Mouse (Mus musculus): ENCODE measurements around the gene Klhl7. TPM values are rescaled to one million over a fixed set of nuclear protein-coding genes. Genes with fewer than 3 reads are reported as not detected.

Klhl7 gene
- total and polyA plus RNA-seq, 3 experiments: 1.9 to 29.9 (median 27.5) TPM

GRCm38 (mm10) chr5:24057592-24057991 is 42.8 kb upstream of the Klhl7 start:
- DNase-seq (ENCODE audit: low spot score) (no peak), ATAC-seq (ENCODE audit: extremely low read depth, insufficient number of reproducible peaks, low FRiP score, poor library complexity, severe bottlenecking) (no peak)

DNA sequence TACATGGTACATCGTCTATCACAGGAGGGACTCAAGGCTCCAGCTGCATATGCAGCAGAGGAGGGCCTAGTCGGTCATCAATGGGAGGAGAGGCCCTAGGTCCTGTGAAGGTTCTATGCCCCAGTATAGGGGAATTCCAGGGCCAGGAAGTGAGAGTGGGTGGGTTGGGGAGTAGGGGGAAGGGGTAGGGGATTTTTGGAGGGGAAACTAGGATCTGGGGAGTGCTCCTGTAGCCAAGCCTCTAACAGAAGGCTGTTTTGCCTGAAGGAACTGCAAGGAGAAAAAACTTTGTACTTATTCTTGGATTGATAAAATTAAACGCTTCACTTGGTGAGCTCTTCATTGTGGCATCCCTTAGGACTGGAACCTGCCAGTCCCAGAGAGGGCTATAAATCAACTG is 39.5 kb upstream of the Klhl7 start:
- DNase-seq (ENCODE audit: low spot score) (no peak), ATAC-seq (ENCODE audit: extremely low read depth, insufficient number of reproducible peaks, low FRiP score, poor library complexity, severe bottlenecking) (no peak)
- no peak overlapping the region for H3K4me3 ChIP-seq (ENCODE audit: low read depth, low read length)
- no peaks in the 10 kb centered on the region for H3K9me3 ChIP-seq (replicated peaks)
- H3K4me1 ChIP-seq (ENCODE audit: insufficient read depth, low read depth, low read length): no peaks in the 10 kb centered on the region
- peaks cover 10% of the 10 kb centered on the region for H3K27me3 ChIP-seq (ENCODE audit: insufficient read depth, low read length)
- TF ChIP-seq GATA1 (IDR thresholded peaks at IDR 0.05; ENCODE audit: borderline replicate concordance, low read length) (no peak), CTCF (IDR thresholded peaks at IDR 0.05; ENCODE audit: low read depth, low read length) (no peak), POLR2AphosphoS5 (IDR thresholded peaks at IDR 0.05; ENCODE audit: insufficient replicate concordance, low read depth, low read length) (no peak), TAL1 (conservative IDR thresholded peaks at IDR 0.05; ENCODE audit: low read depth, low read length) (no peak), GATA2 (IDR thresholded peaks at IDR 0.05; ENCODE audit: borderline replicate concordance, low read depth, low read length) (no peak)
- H3K36me3 ChIP-seq (replicated peaks): no peaks in the 10 kb centered on the region

More at GRCm38 (mm10) chr5:24057592-24057991, 42.8 kb upstream of the Klhl7 start:
- no peak for TF ChIP-seq GATA1 (IDR thresholded peaks at IDR 0.05; ENCODE audit: borderline replicate concordance, low read length)
- no peak for TF ChIP-seq GATA2 (IDR thresholded peaks at IDR 0.05; ENCODE audit: borderline replicate concordance, low read depth, low read length)
- no peak for TF ChIP-seq CTCF (IDR thresholded peaks at IDR 0.05; ENCODE audit: low read depth, low read length)
- no peak for TF ChIP-seq POLR2AphosphoS5 (IDR thresholded peaks at IDR 0.05; ENCODE audit: insufficient replicate concordance, low read depth, low read length)
- TF ChIP-seq TAL1 (conservative IDR thresholded peaks at IDR 0.05; ENCODE audit: low read depth, low read length): no peak
- H3K4me3 ChIP-seq (ENCODE audit: low read depth, low read length): no peak overlapping the region
- H3K36me3 ChIP-seq (replicated peaks): no peaks in the 10 kb centered on the region
- H3K4me1 ChIP-seq (ENCODE audit: insufficient read depth, low read depth, low read length): no peaks in the 10 kb centered on the region; the same call in 1 of the 2 replicates
- no peaks in the 10 kb centered on the region for H3K9me3 ChIP-seq (replicated peaks)
- H3K27me3 ChIP-seq (ENCODE audit: insufficient read depth, low read length): peaks cover 2% of the 10 kb centered on the region; the same call in 1 of the 2 replicates

- H3K4me1 ChIP-seq (ENCODE audit: insufficient read depth, low read depth, low read length): no peaks in the 10 kb centered on the region
- ATAC-seq (ENCODE audit: extremely low read depth, insufficient number of reproducible peaks, low FRiP score, poor library complexity, severe bottlenecking) (no peak), DNase-seq (ENCODE audit: low spot score) (no peak)
- H3K36me3 ChIP-seq (replicated peaks): no peaks in the 10 kb centered on the region
- H3K9me3 ChIP-seq (replicated peaks): no peaks in the 10 kb centered on the region
- H3K4me3 ChIP-seq (ENCODE audit: low read depth, low read length): no peak overlapping the region
- no peak for TF ChIP-seq GATA1 (IDR thresholded peaks at IDR 0.05; ENCODE audit: borderline replicate concordance, low read length)
- TF ChIP-seq TAL1 (conservative IDR thresholded peaks at IDR 0.05; ENCODE audit: low read depth, low read length): no peak
- no peak for TF ChIP-seq POLR2AphosphoS5 (IDR thresholded peaks at IDR 0.05; ENCODE audit: insufficient replicate concordance, low read depth, low read length)
- TF ChIP-seq GATA2 (IDR thresholded peaks at IDR 0.05; ENCODE audit: borderline replicate concordance, low read depth, low read length): no peak
- no peak for TF ChIP-seq CTCF (IDR thresholded peaks at IDR 0.05; ENCODE audit: low read depth, low read length)
- H3K27me3 ChIP-seq (ENCODE audit: insufficient read depth, low read length): peaks cover 12% of the 10 kb centered on the region
Measured at GRCm38 (mm10) chr5:24063034-24063433, 37.4 kb upstream of the Klhl7 start.

DNA sequence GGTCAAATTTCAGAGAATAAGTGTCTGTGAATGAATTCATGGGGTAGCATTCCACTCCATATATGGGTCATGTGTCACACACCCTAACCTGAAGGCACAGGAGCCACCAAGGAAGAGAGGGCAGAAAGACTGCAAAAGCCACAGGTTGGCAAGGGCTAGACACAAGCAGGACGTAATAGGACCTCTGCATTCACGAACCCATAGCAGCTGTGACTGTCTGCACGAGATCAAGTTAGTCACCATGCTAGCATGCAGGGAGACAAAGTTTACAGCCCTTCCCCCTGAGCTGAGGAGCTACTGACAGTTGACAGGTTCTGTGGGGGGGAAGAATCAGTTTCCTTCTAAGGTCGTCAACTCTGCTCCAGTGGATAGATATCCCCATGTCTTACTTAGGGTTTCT is 36.9 kb upstream of the Klhl7 start:
- no peaks in the 10 kb centered on the region for H3K4me1 ChIP-seq (ENCODE audit: insufficient read depth, low read depth, low read length)
- H3K9me3 ChIP-seq (replicated peaks): no peaks in the 10 kb centered on the region
- peaks cover 10% of the 10 kb centered on the region; the same call in 1 of the 2 replicates for H3K27me3 ChIP-seq (ENCODE audit: insufficient read depth, low read length)
- no peaks in the 10 kb centered on the region for H3K36me3 ChIP-seq (replicated peaks)
- DNase-seq (ENCODE audit: low spot score) (no peak), ATAC-seq (ENCODE audit: extremely low read depth, insufficient number of reproducible peaks, low FRiP score, poor library complexity, severe bottlenecking) (no peak)
- H3K4me3 ChIP-seq (ENCODE audit: low read depth, low read length): no peak overlapping the region
- TF ChIP-seq CTCF (IDR thresholded peaks at IDR 0.05; ENCODE audit: low read depth, low read length) (no peak), GATA1 (IDR thresholded peaks at IDR 0.05; ENCODE audit: borderline replicate concordance, low read length) (no peak), GATA2 (IDR thresholded peaks at IDR 0.05; ENCODE audit: borderline replicate concordance, low read depth, low read length) (no peak), POLR2AphosphoS5 (IDR thresholded peaks at IDR 0.05; ENCODE audit: insufficient replicate concordance, low read depth, low read length) (no peak), TAL1 (conservative IDR thresholded peaks at IDR 0.05; ENCODE audit: low read depth, low read length) (no peak)

- ATAC-seq (ENCODE audit: extremely low read depth, insufficient number of reproducible peaks, low FRiP score, poor library complexity, severe bottlenecking): no peak
- no peaks in the 10 kb centered on the region for H3K4me1 ChIP-seq (ENCODE audit: insufficient read depth, low read depth, low read length)
- H3K9me3 ChIP-seq (replicated peaks): no peaks in the 10 kb centered on the region
- no peak for DNase-seq (ENCODE audit: low spot score)
- no peaks in the 10 kb centered on the region for H3K36me3 ChIP-seq (replicated peaks)
- TF ChIP-seq GATA1 (IDR thresholded peaks at IDR 0.05; ENCODE audit: borderline replicate concordance, low read length) (no peak), CTCF (IDR thresholded peaks at IDR 0.05; ENCODE audit: low read depth, low read length) (no peak), GATA2 (IDR thresholded peaks at IDR 0.05; ENCODE audit: borderline replicate concordance, low read depth, low read length) (no peak), POLR2AphosphoS5 (IDR thresholded peaks at IDR 0.05; ENCODE audit: insufficient replicate concordance, low read depth, low read length) (no peak), TAL1 (conservative IDR thresholded peaks at IDR 0.05; ENCODE audit: low read depth, low read length) (no peak)
- H3K27me3 ChIP-seq (ENCODE audit: insufficient read depth, low read length): peaks cover 10% of the 10 kb centered on the region
- no peak overlapping the region for H3K4me3 ChIP-seq (ENCODE audit: low read depth, low read length)
Measured at GRCm38 (mm10) chr5:24068955-24069354, 31.4 kb upstream of the Klhl7 start.

- DNase-seq (ENCODE audit: low spot score) (no peak), ATAC-seq (ENCODE audit: extremely low read depth, insufficient number of reproducible peaks, low FRiP score, poor library complexity, severe bottlenecking) (no peak)
- H3K27me3 ChIP-seq (ENCODE audit: insufficient read depth, low read length): peaks cover 12% of the 10 kb centered on the region
- no peak overlapping the region for H3K4me3 ChIP-seq (ENCODE audit: low read depth, low read length)
- TF ChIP-seq GATA1 (IDR thresholded peaks at IDR 0.05; ENCODE audit: borderline replicate concordance, low read length): no peak
- no peak for TF ChIP-seq TAL1 (conservative IDR thresholded peaks at IDR 0.05; ENCODE audit: low read depth, low read length)
- TF ChIP-seq CTCF (IDR thresholded peaks at IDR 0.05; ENCODE audit: low read depth, low read length): no peak
- TF ChIP-seq GATA2 (IDR thresholded peaks at IDR 0.05; ENCODE audit: borderline replicate concordance, low read depth, low read length): no peak
- TF ChIP-seq POLR2AphosphoS5 (IDR thresholded peaks at IDR 0.05; ENCODE audit: insufficient replicate concordance, low read depth, low read length): no peak
- H3K36me3 ChIP-seq (replicated peaks): no peaks in the 10 kb centered on the region
- H3K4me1 ChIP-seq (ENCODE audit: insufficient read depth, low read depth, low read length): no peaks in the 10 kb centered on the region
- H3K9me3 ChIP-seq (replicated peaks): no peaks in the 10 kb centered on the region
Measured at GRCm38 (mm10) chr5:24072031-24072430, 28.4 kb upstream of the Klhl7 start.
